Mouse (Mus musculus) embryonic facial prominence, embryonic 12.5 days (tissue): Measurements from ENCODE around the gene Cyp4f18. TPM values are rescaled to one million over a fixed set of nuclear protein-coding genes. Genes with fewer than 3 reads are reported as not detected.

Experiments
- ATAC-seq: fragments of 200-750 bp; cut with Nextera tagmentation; 2 replicates; pipeline ENCODE4 v1.8.0; 2017; ENCODE audit not compliant: insufficient number of reproducible peaks, insufficient read depth, low FRiP score, low TSS enrichment
- H3K27ac ChIP-seq: fragments of 300-500 bp; sonication (generic); 2 replicates; pipeline ENCODE4 v1.5.1; 2016; ENCODE audit warnings: mild to moderate bottlenecking
- H3K27me3 ChIP-seq: fragments of 300-500 bp; sonication (generic); 2 replicates; pipeline ENCODE4 v1.6.1; 2016; ENCODE audit warnings: mild to moderate bottlenecking, moderate library complexity
- H3K36me3 ChIP-seq: fragments of 300-500 bp; sonication (generic); 2 replicates; pipeline ENCODE4 v1.6.1; 2016; ENCODE audit warnings: mild to moderate bottlenecking
- H3K4me1 ChIP-seq: fragments of 300-500 bp; sonication (generic); 2 replicates; pipeline ENCODE4 v1.6.1; 2016
- H3K4me2 ChIP-seq: fragments of 300-500 bp; sonication (generic); replicated peaks from 2 replicates; pipeline ENCODE4 v1.6.1; 2016; ENCODE audit warnings: mild to moderate bottlenecking, moderate library complexity
- H3K4me3 ChIP-seq: fragments of 300-500 bp; sonication (generic); 2 replicates; pipeline ENCODE4 v1.5.1; 2016; ENCODE audit warnings: mild to moderate bottlenecking
- H3K9ac ChIP-seq: fragments of 300-500 bp; sonication (generic); 2 replicates; pipeline ENCODE4 v1.6.1; 2016; ENCODE audit warnings: mild to moderate bottlenecking, moderate library complexity
- H3K9me3 ChIP-seq: fragments of 300-500 bp; sonication (generic); 2 replicates; pipeline ENCODE4 v1.6.1; 2016; ENCODE audit warnings: mild to moderate bottlenecking, moderate library complexity
- WGBS: fragments of 180-500 bp; shearing (Covaris S2); methylation state at CpG from one replicate; pipeline ENCODE4 v1.1.7; 2016; 5-methylcytosine and 5-hydroxymethylcytosine counted together
- polyA plus RNA-seq: library from polyadenylated mRNA; unstranded; fragments of >200 nt; fragmentation: Nextera tagmentation; extraction: Ambion mirVana; gene quantifications from 2 replicates; pipeline ENCODE4 v1.2.1, GENCODE M21; 2016

Gene Cyp4f18
- polyA plus RNA-seq, 1 experiment from 2014 or later, result 1.0 TPM

GRCm38 (mm10) chr8:71951436-71952161 lies 57.8 kb downstream of the Cyp4f18 start:
- Histone ChIP-seq H3K9me3 (no peaks in the 10 kb centered on the region), H3K36me3 (peaks cover 16% of the 10 kb centered on the region), H3K4me1 (peaks cover 10% of the 10 kb centered on the region; the same call in 1 of the 2 replicates), H3K27ac (0 out of 2 replicates have a peak overlapping the region, but pooled peaks have one; percentile 30), H3K4me2 (peak overlapping the region; percentile 62), H3K27me3 (no peaks in the 10 kb centered on the region), H3K9ac (peak overlapping the region; percentile 61), H3K4me3 (peak overlapping the region; percentile 59)
- WGBS, result 39% methylated on average over 13 of the region's 14 CpGs
- ATAC-seq, result no peak

- Histone ChIP-seq H3K4me1 (peaks cover 10% of the 10 kb centered on the region; the same call in 1 of the 2 replicates), H3K4me3 (peak within 1 kb of the TSS; percentile 59), H3K36me3 (peaks cover 16% of the 10 kb centered on the region), H3K27ac (peak within 1 kb of the TSS; percentile 75), H3K9me3 (no peaks in the 10 kb centered on the region), H3K27me3 (no peaks in the 10 kb centered on the region), H3K9ac (peak within 1 kb of the TSS; percentile 61), H3K4me2 (peak within 1 kb of the TSS; percentile 62)
- ATAC-seq, result peak; percentile 99
- 4% methylated on average over 34 of the region's 34 CpGs for WGBS
Measured at GRCm38 (mm10) chr8:71950482-71951221, 58.8 kb downstream of the Cyp4f18 start, which contains the start of gene Zfp961. TSS of gene Zfp961 (plus strand) at chr8:71951038.

- WGBS, result 92% methylated on average over 5 of the region's 5 CpGs
- Histone ChIP-seq H3K27ac (no peak overlapping the region), H3K4me3 (no peak overlapping the region), H3K36me3 (no peaks in the 10 kb centered on the region), H3K9me3 (no peaks in the 10 kb centered on the region), H3K4me1 (peaks cover 10% of the 10 kb centered on the region; the same call in 1 of the 2 replicates), H3K9ac (no peak overlapping the region), H3K27me3 (no peaks in the 10 kb centered on the region), H3K4me2 (no peak overlapping the region)
- no peak for ATAC-seq
Measured at GRCm38 (mm10) chr8:71948624-71949023, 60.8 kb downstream of the Cyp4f18 start.

- Histone ChIP-seq H3K27me3 (no peaks in the 10 kb centered on the region), H3K9ac (no peak overlapping the region), H3K4me3 (no peak overlapping the region), H3K36me3 (no peaks in the 10 kb centered on the region), H3K4me2 (no peak overlapping the region), H3K9me3 (no peaks in the 10 kb centered on the region), H3K4me1 (no peaks in the 10 kb centered on the region), H3K27ac (no peak overlapping the region)
- ATAC-seq, result no peak
- WGBS, result 74% methylated on average over 1 of the region's 1 CpGs
Measured at GRCm38 (mm10) chr8:71941776-71942175, 67.7 kb downstream of the Cyp4f18 start.

- Histone ChIP-seq H3K4me1 (no peaks in the 10 kb centered on the region), H3K27me3 (no peaks in the 10 kb centered on the region), H3K36me3 (no peaks in the 10 kb centered on the region), H3K9ac (no peak overlapping the region), H3K27ac (no peak overlapping the region), H3K4me3 (no peak overlapping the region), H3K9me3 (no peaks in the 10 kb centered on the region), H3K4me2 (no peak overlapping the region)
- WGBS, result 82% methylated on average over 2 of the region's 2 CpGs
- ATAC-seq, result no peak
Measured at GRCm38 (mm10) chr8:71940293-71941208, 68.9 kb downstream of the Cyp4f18 start.

Other genes starting within 250 kb of the Cyp4f18 start
- 8.1 and 8.5 TPM in 2 replicates for gene Zfp709, start 127.6 kb downstream of the Cyp4f18 start, polyA plus RNA-seq
- gene Zfp882, start 101.0 kb downstream of the Cyp4f18 start, polyA plus RNA-seq, result 10.7 and 11.4 TPM in 2 replicates
- gene Zfp617, start 101.0 kb downstream of the Cyp4f18 start, polyA plus RNA-seq, result 30.5 and 31.9 TPM in 2 replicates
- 20.7 and 24.4 TPM in 2 replicates for gene Zfp961, start 58.6 kb downstream of the Cyp4f18 start, polyA plus RNA-seq
- not detected in 2 replicates for gene Olfr372, start 31.6 kb upstream of the Cyp4f18 start, polyA plus RNA-seq
- gene Olfr373, start 73.6 kb upstream of the Cyp4f18 start, polyA plus RNA-seq, result not detected in 2 replicates
- 0.03 and 0.08 TPM in 2 replicates for gene Olfr374, start 97.4 kb upstream of the Cyp4f18 start, polyA plus RNA-seq
- gene Tpm4, start 125.3 kb upstream of the Cyp4f18 start, polyA plus RNA-seq, result 627 and 659 TPM in 2 replicates
- gene Rab8a, start 151.6 kb upstream of the Cyp4f18 start, polyA plus RNA-seq, result 120 and 123 TPM in 2 replicates
- not detected in 2 replicates for gene Hsh2d, start 180.0 kb upstream of the Cyp4f18 start, polyA plus RNA-seq
- gene Cib3, start 203.2 kb upstream of the Cyp4f18 start, polyA plus RNA-seq, result not detected in 2 replicates
- not detected in 2 replicates for gene Gm11034, start 204.0 kb upstream of the Cyp4f18 start, polyA plus RNA-seq
- 73.3 and 77.0 TPM in 2 replicates for gene Fam32a, start 210.1 kb upstream of the Cyp4f18 start, polyA plus RNA-seq
- gene Ap1m1, start 230.4 kb upstream of the Cyp4f18 start, polyA plus RNA-seq, result 135 TPM in 2 replicates